Mouse (Mus musculus) cerebellum, adult 11 months (tissue): ENCODE results near the gene Sppl3.

Experiments used
- DNase-seq: peaks from one replicate; pipeline ENCODE4 v3.0.0; 2022

Sppl3 gene

DNA sequence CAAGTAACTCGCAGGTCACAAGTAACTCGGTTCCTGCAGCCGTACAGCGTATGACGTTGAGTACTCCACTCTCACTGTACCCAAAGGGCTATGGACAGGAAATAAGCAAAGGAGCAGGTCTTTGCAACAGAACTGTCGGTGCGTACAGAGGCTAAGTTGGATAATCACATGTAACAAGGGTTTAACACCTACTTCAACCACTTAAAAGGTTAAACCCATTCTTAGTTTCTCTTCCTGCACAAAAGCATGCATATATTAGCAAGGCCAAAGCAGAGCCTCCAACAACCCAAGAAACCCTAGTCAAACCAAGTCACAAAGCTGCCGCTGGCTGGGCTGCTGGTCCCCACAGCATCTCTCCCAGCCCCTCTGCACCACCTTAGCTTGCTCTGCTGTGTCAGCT lies 121.5 kb downstream of the Sppl3 start:
- DNase-seq, result no peak

DNA sequence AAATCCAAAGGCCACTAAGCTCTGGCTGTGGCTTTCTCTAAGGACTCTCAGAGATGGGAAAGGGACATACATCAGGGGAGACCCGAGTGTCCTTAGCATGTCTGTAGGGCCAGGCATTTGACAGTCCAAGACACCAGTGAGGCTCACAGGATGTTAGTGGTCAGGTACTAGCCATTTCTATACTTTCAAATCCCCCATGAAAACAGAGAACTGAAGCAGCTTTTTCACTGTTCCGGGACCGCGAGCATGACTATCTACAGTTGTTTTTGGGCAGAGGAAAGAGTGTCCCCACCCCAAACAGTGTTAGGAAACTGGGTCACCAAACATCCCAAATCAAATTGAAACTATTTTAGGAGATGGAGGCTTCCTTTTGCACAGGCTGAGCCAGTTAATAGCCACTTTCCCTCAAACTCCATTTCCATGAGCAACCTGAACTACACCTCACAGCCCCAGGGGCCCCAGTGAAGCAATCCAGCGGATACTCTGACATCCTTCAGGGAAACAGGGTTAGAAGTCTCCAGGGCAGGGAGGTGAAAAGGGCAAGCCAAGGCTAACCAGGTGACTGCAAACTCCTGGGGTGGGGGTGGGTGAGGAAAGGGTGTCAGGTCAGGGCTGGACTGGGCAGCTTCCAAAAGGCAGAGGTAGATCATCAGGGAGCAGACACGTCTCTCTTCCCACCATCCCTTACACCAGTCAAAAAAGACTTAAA lies 122.6 kb downstream of the Sppl3 start:
- no peak for DNase-seq

DNA sequence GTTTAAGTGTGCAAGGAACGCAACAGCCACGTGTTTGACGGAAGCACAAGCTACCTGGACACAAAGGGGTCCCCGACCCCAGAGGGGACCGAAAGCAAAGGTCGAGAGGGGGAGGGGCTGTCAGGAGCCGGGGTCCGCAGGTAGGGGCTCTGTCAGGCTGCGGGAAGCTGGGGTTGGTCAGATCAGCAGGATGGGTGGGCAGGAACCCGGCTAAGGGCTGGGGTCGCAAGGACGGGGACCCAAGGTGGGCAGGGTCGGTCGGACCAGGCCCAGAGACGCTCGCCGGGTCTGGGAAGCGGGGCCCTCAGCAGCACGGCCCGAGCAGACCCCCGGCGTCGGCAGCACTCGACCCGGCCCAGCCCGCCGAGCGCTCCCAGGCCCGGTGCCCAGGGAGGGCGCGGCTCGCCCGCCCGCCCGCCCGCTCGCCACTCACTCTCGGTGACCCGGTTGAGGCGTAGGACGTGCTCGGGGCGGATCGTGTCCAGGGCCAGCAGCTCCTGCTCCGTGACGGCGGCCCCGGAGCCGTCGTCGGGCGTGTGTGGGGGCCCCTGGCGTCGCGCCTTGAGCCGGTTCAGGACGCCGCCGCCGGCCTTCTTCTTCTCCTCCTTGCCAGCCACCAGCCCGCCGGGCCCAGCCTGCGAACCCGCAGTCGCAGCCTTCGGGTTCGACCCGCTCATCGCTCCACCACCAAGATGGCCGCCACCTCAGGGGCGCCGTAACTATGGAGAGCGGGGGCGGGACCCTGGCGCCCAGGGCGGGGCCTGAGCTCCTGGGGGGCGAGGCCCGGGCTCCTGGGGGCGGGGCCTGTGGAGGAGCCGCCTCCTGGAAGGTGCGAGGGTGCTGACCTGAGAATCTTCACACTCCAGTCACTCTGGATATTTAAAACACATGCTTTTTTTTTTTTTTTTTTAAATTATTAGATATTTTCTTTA lies 123.6 kb downstream of the Sppl3 start, which contains the start of gene Unc119b:
Gene Unc119b (minus strand): TSS at position 742 of the 932 bp plus-strand sequence.
- DNase-seq, result peak; percentile 89

DNA sequence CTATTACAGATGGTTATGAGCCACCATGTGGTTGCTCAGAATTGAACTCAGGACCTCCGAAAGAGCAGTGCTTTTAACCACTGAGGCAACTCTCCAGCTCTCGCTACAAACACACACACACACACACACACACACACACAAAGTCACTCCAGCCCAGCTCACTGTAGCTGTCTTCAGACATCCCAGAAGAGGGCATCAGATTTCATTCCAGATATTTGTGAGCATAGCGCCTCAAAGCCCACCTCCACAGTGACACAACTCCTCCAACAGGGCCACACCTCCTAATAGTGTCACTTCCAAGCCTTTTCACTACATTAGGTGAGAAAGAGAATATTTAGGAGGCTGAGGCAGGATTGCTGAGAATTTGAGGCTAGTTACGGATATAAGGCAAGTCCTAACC lies 128.2 kb downstream of the Sppl3 start:
- no peak for DNase-seq

DNA sequence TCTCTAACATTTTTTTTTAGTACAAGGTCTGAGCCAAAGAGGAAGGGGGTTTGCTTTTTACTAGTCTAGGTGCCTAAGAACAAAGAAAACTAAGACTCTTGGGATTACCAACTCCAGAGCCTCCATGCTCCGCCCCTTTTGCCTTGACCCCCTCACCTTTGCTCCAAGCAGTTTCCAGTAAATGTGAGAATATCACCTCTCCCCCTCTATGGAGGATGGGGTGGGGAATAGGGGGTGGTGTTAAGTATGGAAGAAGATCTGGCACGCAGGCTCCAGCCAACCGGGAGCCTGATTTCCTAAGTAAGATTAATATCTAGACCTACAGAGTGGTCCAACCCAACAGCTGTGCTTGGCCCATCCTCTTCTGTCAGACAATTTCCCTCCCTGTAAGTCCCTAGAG lies 129.8 kb downstream of the Sppl3 start:
- no peak for DNase-seq

DNA sequence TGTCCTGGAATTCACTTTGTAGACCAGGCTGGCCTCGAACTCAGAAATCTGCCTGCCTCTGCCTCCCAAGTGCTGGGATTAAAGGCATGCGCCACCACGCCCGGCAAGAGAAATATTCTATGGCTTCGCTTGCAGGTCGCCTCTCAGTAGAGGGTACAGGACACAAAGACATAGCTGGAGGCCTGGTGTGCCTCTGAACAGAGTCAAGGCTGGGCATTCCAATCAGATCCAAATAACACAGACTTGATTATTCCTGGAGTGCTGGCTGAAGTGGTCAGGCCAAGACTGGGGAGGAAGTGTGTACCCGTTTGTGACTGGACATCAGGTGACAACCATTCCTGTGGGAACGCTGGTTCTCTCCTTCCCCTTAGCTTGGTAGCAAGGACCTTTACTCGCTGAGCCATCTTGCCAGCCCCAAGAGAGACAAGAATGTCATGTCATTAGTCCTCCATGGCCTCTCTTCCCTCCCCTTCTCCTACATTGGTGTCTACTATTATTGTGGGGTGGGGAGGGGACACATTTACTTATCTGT lies 131.3 kb downstream of the Sppl3 start:
- DNase-seq, result no peak

DNA sequence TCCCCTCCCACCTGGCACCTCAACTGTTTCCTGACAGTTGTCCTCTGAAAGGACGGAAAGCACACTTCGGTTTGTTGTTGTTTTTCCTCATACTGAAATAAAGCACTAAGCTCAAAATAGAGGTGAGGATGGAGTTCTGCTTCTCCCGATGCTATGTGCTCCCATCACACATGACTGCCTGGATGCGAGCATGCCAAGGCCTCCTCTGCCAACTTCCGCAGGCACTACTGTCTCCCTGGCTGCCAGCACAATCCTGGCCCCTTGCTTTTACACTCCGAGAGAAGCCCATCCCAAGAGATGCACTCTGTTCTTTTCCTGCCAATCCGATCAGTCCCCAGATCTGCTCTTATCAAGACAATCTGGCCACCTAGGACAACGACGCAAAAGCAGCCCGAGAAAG lies 132.6 kb downstream of the Sppl3 start:
- DNase-seq, result no peak

DNA sequence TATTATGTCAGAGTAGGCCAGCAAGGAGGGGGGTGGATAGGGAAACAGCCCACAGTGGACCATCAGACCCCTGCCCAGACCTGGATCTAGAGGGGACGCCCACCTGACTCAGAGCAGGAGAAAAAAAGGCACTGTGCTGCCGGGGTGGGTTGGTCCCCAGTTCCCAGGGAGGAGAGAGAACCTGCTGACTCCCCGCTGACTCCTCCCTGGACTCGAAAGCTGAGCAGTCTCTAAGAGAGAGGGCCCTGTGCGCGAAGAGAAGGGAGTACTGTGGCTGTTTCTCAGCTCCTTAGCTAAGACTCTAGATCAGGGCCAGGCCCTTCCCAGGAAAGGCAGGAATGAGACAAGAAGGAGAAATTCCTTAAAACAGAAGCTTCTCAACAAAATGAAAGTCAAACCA lies 133.5 kb downstream of the Sppl3 start:
- DNase-seq, result no peak

DNA sequence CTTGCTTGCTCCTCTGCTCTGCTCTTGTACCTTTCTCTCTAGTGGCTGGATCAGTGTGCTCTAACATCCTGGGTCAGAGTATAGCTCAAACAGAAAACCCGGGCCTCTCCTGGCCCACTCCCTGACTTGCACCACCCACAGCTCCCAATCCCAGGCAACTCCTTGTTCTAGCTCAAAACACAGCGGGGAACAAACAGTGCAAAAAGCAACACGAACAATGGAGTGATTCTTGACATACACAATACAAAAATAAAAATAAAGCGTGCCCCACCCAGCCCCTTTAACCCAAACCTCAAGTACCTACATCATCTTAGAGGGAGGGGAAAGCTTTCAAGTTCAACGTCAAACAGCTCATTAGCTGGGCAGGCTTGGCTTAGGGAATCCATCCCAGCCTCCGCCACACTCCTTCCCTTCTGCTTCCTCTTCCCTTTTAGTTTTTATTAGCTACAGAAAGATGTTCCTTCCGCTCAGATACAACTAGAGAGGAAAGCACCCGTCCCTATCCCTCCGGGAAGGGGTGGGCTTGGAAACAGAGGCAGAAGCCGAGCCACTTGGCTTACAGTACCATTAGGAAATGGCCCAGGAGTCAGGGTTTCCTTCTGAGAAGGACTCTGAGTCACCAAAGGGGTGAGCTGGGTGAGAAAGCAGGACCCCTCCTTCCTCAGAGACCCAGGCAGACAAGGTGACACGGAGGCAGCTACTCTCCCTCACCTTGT lies 134.5 kb downstream of the Sppl3 start:
- DNase-seq, result no peak

DNA sequence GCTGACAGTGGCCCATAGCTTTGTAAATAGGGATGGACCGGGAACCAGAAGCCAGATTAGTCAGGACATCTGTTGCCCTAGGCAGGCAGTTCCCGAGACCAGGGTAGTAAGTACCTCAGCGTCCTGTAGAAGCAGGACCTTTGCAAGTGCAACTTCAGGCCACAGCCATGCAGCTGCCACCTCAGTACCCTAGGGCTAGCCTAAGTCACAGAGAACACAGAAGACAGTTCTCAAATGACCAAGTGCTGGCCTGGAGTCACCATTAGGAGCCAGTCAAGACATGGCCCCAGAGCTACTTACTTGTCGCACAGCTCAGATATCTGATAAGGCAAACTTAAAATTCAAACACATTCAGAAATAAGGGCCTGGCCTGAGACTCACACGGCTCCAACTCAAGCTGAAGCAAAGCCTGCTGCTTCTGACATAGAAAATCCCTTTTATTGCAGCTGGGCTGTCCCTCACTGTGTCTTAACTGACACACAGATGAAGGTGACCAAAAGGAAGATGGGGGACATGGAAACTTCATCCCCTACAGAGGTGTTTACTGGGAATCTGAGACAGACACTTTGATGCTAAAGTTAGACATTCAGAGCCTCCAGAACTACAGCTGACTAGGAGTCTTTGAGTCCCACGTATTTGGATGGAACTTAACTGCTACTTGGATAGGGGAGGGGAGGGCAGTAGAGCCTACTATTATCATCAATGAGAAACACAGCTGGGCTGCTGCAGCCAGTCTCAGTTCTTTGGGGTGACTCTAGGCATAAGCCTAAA lies 135.2 kb downstream of the Sppl3 start:
- DNase-seq, result no peak

DNA sequence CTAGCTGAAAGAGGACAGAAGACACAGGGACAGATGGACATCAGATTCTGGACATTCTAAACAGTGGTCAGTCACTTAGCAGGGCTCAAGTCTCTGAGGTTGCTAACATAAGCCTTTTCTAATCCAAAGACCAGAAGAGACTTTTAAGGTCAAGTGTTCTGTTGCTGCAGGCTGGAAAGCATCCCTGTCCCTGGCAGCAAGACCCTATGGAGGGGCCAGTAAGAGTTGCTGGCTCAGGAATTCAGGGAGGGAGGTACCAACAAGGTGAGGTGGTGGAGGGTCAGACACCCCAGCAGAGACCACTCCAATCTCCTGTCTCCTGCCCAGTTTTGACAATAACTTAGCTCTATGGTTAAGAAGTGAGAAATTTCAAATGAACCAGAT lies 135.8 kb downstream of the Sppl3 start:
- no peak for DNase-seq

DNA sequence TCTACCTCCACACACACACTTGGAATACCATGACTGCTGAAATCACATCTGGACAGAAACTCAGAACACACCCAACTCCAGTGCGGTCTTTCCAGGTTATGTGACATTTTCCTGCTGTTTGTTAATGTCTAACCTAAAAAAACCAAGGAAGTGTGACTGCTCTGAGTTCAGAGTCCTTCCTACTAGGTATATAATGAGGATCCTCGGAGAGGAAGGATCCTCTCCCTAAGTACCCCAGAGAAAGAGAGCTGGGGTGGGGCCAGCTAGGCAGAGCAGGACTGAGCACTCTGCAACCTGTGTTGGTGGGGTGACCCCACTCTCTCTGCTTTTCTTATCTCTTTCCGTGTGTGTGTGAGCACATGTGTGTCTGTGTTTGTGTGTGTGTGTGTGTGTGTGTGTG lies 136.5 kb downstream of the Sppl3 start:
- no peak for DNase-seq

DNA sequence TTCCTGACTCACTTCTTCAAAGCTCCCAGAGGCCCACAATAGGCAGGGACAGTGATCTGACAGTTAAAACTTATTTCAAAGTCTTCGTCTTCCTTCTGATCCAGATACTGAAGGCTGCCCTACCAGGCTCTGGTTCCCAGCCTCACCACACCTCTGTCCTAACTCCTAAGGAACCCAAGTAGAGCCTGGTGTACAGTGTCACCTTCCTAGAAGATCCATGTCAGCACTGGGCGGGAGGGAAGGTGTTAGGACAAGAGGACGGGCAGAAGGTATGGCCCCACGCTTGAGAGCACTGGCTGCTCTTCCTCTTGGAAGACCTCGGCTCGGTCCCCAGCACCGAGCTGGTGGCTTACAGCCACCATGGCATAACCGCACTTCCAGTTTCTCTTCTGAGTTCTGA lies 137.4 kb downstream of the Sppl3 start:
- DNase-seq, result no peak
